Mouse (Mus musculus): Measurements from ENCODE around the gene Ahcy.
"Not testable (repeated sequence)": the region's sequence is repeated elsewhere in the genome, so short reads cannot be mapped to it uniquely, and the experiment has no call there.

Ahcy gene

GRCm38 (mm10) chr2:155018762-155019641 is 55.3 kb downstream of the Ahcy start:
- peak; percentile 79 to 87 for DNase-seq

GRCm38 (mm10) chr2:155018251-155018755 is 56.0 kb downstream of the Ahcy start, which contains the start of gene Gm14226:
Gene Gm14226 (plus strand): TSS chr2:155018266.
- DNase-seq: peak in 1 of 2 experiments; percentile 10

- not testable (repeated sequence) for DNase-seq
Observed at GRCm38 (mm10) chr2:155016751-155017150, 57.5 kb downstream of the Ahcy start.

GRCm38 (mm10) chr2:155012991-155013390 is 61.3 kb downstream of the Ahcy start:
- no peak for DNase-seq

DNA sequence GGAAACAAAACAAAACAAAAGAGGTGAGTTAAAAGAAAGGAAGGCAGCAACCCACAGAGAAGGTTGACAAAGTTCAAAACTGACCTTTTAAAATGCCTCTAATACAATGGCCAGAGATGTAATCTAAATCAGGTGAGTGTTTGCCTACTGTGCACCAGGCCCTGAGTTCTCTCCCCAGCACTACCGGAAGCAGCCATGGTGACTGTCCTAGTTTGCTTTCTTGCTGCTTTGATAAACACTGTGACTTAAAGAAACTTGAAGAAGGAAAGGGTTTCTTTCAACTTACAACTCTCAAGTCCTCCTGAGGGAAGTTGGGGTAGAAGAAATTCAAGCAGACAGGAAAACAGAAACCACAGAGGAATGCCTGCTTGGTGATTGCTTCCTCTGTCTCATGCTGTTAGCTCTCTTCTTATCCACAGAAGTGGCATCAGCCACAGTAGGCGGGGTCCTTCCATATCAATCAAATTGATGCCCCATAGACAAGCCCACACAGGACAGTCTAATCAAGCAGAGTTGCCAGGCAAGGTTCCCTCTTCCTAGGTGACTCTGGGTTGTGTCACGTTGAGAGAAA is 63.1 kb downstream of the Ahcy start:
- peak in 1 of 2 experiments; percentile 21 for DNase-seq
